Mouse (Mus musculus) retina, postnatal 1 day (tissue): ENCODE data around the gene Gabrr3.

Source experiments
- DNase-seq: peaks from one replicate; pipeline ENCODE4 v3.0.0-alpha.2; 2012

Gabrr3 gene

GRCm38 (mm10) chr16:59471637-59472278, 64.6 kb downstream of the Gabrr3 start, which contains the start of gene Riox2:
TSS of gene Riox2 (plus strand) at chr16:59471775.
- DNase-seq: peak; percentile 86

GRCm38 (mm10) chr16:59472546-59472945, 65.4 kb downstream of the Gabrr3 start:
- DNase-seq: no peak

GRCm38 (mm10) chr16:59474788-59475187, 67.7 kb downstream of the Gabrr3 start:
- peak; percentile 66 for DNase-seq

DNA sequence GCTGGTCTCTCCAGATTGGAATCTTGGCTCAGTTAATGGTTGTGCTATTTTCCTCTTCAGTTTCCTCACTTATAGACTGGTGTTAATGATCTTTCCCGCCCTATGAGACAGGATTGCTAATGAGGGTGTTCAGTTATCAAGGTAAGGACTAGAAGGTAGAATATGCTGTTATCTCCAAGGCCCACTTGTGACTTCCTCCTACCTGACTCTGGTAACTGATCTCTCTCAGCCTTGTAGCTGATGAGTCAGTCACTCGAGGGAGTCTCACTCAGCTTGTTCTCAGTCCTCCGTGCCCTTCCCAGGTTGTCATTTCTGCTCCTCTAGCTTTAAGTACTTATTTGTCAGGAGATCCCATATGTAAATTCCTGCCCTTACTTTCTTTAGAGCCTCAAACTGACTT, 70.8 kb downstream of the Gabrr3 start:
- DNase-seq: no peak

- DNase-seq: no peak
Observed at GRCm38 (mm10) chr16:59487239-59487638, 80.1 kb downstream of the Gabrr3 start.

- no peak for DNase-seq
Observed at GRCm38 (mm10) chr16:59487975-59488548, 80.9 kb downstream of the Gabrr3 start.

GRCm38 (mm10) chr16:59493199-59493598, 86.1 kb downstream of the Gabrr3 start:
- no peak for DNase-seq

- DNase-seq: no peak
Observed at GRCm38 (mm10) chr16:59497947-59498346, 90.8 kb downstream of the Gabrr3 start.

GRCm38 (mm10) chr16:59499180-59499579, 92.0 kb downstream of the Gabrr3 start:
- DNase-seq: no peak

GRCm38 (mm10) chr16:59509830-59510229, 102.7 kb downstream of the Gabrr3 start:
- DNase-seq: no peak
